Mouse (Mus musculus): ENCODE measurements around the gene Sdr39u1. TPM values are rescaled to one million over a fixed set of nuclear protein-coding genes. Genes with fewer than 3 reads are reported as not detected.

Gene Sdr39u1
- total RNA-seq, 1 experiment from 2014 or later = 62.6 TPM

DNA sequence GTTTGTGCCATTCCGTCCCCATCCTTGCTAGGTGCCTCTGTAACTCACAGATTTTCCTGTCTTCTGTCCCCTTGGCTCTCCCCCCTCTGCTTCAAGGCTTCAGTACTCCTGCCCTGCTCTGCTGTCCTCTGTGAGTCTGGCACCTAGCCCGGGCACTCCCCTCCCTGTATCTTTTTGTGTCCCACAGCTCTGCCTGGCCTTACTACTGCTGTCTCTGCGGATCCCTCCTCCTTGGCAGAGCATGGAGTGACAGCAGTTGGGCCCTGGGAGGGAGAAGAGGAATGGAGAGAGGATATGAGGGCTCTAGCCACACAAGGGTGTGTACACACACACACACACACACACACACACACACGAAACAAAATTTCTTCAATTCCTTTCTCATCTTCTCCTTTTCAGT, 15.9 kb downstream of the Sdr39u1 start, which contains the start of gene Cbln3:
Cbln3 (minus strand) TSS at position 227 of the 400 bp plus-strand sequence.
- peak; percentile 81 for DNase-seq

DNA sequence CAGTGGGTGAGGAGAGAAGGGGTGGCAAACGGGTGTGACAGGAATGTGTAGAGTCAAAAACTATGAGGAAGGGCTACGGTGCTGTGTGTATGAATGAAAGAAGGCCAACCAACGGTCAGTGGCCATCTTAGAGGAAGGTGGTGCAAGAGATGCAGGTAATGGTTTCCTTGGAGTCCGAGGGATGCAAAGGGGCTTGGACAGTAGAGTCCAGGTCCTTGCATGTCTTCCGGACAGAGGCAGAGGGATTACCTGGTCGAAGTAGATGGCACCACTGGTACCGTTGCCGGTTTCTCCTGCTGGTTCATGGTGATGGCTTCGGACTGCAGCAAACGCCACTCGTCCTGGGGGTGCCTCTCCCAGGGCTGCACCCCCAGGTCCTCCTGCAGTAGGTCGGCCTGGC, 16.4 kb downstream of the Sdr39u1 start:
- DNase-seq = no peak

DNA sequence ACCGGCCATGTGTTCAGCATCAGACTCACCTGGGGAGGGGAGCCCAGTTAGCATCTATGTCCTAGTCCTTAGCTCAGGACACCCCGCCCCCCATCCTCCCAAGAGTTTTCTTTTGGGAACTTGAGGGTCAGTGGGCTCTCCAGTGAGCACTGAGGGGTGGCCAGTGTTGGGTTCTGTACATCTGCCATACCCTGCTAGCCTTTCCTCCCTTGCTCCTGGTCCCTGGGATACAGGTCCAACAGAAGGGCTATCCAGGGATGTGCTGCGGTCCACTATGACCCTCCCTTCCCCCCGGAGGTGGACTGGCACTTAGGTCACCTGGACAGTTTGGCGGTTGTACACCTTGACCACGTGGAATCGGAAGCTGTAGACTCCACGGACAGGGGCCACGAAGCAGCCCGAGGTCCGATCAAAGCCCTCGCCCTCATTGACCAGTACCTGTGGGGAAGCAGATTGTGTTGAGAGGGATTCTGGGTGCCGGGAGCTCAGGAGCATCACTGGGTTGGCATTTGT, 16.9 kb downstream of the Sdr39u1 start:
- no peak for DNase-seq

DNA sequence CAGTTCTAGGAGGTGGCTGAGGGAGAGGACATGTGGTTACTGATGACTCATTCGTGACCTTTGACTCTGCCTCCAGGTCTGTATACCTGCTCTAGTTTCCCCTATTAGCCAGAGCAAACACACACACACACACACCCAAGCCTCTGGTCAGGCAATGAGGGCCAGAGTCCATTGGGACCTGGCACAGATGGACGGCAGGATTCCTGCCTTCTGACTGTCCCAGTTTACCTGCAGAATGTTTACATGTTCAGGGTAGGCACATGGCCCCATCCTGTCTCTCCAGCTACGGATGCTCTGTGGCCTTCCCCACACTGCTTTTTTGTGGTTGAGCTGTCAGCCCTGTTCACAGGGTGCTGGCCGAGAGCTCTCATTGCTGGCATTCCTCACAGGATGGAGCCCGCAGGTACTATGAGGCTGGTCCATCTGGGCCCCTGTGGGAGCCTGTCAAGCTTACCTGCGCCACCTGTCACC, 17.9 kb downstream of the Sdr39u1 start:
- DNase-seq = no peak

DNA sequence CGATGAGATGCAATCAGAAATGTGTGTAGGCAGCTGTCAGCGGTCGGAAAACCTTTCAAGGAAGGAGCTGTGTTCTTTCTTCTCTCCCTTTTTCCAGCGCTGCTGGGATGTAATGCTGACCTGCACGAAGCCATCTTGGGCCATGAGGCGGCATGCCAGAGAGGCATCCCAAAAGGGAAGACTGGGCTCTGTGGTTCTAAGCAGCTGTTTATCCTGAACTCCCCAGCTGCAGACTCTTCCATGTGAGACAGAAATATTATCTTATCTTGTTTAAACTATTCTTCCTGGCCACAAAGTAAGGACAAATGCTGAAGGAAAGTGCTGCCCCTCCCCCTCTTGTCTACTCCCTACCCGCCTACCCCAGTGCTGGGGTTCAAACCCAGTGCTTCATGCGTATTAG, 19.1 kb downstream of the Sdr39u1 start:
- no peak for DNase-seq

DNA sequence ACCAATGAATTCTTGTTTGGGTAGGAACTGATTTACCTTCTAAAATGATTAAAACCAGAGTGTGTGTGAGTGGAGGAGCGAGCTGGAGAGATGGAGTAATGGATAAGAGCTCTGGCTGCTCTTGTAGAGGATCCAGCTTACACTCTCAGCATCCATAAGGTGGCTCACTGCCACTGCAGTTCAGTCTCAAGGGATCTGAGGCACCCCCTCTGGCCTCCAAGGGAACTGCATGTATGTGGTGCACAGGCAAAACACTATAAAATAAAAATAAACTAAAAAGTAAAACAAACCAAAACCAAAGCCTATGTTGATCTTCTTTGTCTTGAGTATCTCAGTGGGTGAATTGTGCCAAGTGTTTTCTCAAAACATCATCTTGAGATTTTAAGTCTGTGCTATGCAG, 20.5 kb downstream of the Sdr39u1 start:
- DNase-seq = peak; percentile 76

DNA sequence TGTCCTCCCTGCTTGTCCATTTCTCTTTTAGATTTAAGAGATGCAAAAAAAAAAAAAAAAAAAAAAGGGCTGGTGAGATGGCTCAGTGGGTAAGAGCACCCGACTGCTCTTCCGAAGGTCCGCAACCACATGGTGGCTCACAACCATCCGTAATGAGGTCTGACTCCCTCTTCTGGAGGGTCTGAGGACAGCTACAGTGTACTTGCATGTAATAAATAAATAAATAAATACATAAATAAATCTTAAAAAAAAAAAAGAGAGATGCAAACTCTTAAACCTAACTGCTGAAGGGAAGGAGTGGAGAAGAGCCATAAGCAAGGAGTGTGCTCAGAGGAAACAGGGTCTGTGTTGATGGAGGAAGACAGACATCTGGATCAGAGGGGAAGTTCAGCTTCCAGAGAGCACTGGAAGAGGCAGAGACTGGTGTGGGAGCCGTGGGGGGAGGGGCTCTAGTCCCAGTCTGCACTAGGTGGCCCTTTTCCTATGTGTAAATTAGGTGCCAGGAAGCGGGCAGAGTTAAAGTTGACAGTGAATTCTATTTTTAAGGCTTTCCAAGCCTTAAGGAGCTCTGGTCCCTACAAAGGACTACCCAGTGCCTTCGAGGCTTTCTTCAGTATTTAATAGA, 21.7 kb downstream of the Sdr39u1 start:
- DNase-seq = no peak

DNA sequence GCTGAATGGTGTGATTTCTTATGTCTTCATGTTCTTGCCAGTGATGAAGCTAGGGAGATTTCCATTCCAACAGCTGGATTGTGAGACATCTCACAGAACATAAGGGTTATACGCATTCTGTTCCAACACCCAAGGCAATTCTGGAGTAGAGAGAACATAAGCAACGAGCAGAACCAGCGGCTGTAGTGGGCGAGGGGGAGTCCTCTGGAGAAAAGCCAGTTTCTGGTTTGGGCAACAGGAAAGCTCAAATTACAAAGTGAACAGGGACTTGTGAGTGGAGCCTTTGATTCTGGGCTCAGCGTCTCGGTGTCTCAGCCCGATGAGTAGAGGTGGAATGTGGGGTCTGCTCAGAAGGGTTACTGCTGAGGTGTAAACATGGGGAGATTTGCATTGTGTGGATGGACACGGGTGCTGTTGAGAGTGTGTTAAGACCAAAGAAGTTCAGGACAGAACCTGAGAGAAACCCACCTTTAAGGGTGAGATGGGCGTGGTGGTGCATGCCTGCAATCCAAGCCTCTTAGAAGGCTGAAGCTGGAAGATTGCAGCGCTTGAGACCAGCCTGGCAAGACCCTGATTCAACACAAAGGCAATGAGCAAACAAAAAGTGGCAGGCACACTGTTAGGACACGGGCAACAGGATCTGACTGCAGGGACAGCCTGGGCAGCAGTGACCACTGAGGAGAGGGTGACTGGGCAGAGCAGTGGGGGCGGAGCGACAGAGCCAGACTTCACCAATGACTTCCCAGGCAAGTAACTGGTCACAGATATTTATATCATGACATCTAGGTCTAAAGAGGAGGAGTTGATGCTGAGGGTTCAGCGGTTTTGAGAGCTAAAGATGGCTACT, 22.4 kb downstream of the Sdr39u1 start:
- DNase-seq = no peak

DNA sequence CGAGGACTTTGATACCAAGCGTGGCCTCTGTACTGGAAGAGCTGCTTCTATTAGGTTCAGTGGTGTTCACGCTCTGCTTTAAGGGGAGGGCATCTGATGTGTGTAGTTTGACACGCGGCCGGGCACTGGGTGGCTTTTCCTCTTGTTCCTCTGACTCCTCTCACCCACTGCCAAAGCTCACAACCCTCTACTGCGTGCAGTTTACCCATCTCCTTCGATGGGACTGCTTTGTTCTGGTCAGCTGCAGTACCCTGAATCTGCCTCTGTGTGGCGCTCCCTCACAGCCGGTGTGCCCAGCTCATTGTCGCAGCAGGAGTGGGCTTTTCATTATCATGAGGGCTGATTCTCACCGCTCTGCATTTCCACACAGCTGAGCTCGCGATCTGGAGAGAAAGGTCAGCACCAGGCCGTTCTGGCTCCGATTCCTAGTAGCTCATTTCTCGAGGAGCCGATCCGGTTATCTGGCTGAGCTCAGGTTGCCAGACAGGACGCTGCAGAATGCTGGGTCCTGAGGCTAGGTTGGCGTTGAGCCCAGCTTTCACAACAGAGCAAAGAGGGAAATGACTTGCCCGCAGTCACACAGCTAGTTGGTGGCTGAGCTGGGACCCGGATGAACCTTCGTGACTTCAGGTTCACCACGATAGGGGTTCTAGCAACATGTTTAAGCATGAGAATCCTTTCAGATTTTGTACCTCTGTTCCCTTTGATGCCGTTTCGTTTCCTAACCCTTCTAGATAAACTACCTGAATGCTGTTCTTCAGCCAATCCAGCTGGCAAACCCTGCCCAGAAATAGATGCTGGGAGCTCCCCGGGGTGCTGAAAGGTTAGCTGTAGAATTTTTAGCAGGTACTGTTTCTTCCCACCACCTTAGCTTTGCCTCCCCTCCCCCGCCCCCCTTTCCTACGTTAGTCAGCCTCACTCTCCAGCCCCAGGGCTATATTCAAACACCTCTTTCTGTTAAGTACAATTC, 26.1 kb downstream of the Sdr39u1 start:
- DNase-seq = peak; percentile 78

DNA sequence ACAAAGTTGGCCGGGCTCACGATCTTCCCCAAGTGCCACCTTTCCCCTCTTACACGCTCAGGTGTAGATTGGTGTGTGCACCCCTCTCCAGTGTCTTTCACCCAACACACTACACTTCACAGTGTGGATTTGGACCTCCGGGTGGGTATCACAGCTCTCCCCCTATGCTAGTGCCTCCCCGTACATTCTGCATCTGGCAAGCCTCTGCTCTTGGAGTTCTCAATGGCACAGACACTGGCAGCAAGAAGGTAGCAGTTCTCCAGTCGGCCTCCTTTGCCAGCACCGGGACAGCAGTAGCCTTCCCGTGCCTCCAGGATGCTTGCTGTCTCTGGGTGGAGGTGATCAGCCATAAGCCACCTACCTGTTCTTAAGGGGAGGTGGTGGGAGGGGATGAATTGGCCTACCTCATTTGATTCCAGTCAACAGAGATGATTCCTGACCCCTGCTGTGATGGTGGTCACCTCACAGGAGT, 26.8 kb downstream of the Sdr39u1 start:
- DNase-seq = no peak

DNA sequence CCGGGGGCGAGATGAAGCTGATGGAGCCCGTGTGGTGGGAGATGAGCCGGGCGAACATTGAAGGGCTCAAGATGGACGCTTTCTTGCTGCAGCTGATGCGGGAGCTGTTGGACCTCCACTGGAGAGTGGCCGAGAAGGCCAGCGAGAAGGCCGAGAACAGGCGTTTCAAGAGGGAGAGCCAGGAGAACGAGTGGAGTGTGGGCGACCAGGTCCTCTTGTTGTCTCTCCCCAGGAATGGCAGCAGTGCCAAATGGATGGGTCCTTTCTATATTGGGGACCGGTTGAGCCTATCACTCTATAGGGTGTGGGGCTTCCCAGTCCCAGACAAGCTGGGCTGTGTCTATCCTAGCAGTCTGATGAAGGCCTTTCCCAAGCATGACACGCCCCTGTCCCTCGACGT, 27.5 kb downstream of the Sdr39u1 start:
- no peak for DNase-seq

DNA sequence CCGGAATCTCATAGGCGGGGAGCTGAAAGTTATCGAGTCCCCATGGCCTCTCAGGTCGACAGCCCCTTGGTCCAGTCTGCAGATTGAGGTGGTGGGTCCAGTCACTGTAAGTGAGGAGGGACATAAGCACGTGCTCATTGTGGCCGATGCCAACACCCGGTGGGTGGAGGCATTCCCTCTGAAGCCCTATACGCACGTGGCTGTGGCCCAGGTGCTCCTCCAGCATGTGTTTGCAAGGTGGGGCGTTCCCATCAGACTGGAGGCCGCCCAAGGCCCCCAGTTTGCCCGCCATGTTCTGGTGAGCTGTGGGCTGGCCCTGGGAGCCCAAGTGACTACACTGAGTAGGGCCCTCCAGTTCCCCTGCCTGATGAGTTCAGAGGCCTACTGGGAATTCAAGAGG, 28.1 kb downstream of the Sdr39u1 start:
- no peak for DNase-seq

DNA sequence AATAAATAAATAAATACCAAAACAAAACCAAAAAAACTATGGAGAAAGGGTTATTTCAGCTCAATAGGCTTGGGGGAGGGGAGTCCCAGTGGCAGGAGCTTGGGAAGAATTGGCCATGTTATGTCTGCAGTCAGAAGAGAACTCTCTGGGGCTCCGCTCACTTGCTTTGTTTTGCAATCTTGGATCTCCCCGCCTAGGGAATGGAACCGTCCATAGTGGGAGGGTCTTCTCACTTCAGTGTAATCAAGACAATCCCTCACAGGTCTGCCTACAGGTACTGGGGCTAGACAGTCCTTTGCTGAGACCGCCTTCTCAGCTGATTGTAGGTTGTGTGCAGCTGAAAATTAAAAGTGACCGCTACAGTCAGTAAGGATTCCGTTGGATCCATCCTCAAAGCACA, 30.6 kb downstream of the Sdr39u1 start:
- no peak for DNase-seq

DNA sequence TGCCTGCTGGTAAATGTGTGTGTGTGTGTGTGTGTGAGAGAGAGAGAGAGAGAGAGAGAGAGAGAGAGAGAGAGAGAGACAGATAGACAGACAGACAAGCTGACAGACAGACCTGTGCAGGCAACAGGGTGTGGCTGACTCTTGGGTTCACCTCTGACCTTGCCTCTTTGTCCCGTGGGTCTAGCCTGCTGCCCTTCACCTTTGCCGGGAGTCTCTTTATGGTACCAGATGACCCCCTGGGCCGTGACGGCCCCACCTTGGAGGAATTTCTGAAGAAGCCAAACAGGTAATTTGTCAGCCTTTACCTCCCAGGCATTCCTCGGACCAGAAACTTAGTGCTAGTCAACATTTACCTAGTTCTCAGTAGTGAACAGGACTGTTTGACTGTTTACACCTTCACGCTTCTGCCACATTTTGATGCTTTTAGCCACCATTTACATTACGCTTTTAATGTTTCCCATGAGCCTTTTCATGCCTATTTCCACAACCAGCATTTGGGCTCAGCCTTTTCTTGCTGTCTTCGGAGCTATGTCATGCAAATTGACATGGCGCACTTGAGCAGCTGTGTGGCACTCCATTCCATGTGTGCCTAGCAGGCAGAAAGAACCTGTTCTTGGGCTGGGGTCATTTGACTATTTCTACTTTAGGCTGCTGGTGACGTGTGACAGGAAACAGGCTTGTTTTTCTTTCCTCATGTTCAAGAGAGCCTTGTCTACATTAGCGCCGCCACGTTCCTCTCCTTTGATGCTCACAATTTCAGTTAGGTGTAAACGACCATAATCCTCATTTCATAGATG, 31.7 kb downstream of the Sdr39u1 start:
- DNase-seq = no peak

DNA sequence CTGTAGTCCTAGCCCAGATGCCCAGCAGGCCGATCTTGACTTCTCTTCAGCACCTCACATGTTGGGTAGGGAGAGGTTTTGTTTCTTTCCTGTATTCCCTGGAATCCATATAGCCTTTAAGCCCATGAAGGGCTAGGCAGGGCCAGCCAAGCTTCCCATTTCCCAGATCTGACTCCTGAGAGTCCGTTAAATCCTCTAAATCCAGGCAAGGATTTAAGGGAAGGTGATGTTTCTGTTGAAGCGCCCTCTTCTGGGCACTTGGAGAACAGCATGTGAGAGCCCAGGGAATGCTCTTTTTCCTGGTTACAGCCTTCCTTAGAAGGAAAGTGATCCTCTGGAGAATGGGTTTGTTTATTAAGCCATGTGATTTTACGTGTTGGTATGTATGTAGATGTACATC, 33.1 kb downstream of the Sdr39u1 start:
- peak; percentile 48 for DNase-seq

DNA sequence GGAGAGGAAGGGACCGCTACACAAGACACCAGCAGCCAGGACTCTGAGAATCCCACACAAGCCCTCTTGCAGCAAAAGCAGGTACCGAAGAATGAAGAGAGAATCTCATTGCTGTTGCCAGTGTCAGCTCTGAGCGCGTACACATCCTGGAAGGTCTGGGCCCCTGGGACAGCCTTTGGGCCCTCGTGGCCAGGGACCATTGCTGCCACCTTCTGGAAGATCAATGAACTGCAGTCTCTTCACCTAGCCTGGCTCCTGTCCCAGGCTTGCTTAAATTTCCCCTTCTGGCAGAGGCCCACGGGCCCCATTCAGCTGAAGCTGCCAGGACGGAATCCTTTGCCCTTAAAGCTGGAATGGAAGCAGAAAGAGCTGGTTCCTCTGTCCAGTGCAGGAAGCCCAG, 36.3 kb downstream of the Sdr39u1 start:
- peak; percentile 72 for DNase-seq

DNA sequence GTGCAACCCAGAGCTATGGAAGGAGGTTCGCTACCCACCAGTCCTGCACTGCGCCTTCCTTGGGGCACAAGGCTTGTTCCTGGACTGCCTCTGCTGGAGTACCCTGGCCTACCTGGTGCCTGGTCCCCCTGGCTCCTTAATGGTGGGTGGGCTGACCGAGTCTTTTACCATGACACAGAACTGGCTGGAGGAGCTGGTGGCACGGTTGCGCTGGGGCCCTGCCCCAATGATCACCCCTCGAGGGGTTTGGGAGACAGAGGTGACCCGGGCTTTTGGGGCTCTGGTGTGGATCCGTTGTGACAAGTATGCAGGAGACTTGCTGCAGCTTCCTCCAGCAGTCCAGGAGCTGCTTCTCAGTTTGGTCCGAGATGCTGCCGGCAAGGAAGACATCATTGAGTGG, 37.1 kb downstream of the Sdr39u1 start:
- no peak for DNase-seq

DNA sequence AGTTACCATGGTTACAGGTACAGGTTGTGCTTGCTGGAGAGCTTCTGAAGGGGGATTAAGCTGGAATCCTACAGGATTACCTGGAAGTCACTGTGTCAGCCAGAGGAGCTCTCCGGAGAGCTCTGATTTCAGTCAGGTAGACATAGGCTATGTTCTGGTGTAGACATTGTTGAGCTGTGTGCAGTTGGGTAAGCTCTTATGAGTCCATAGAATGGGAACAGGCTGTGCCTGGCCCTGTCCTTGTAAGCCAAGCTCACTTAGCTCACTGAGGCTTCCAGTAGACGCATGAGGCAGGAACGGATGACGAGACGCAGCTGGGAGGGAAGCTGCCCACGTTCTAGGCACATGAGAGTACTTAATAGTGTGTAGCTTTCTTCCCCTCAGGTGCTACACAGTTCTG, 37.9 kb downstream of the Sdr39u1 start:
- DNase-seq = no peak

DNA sequence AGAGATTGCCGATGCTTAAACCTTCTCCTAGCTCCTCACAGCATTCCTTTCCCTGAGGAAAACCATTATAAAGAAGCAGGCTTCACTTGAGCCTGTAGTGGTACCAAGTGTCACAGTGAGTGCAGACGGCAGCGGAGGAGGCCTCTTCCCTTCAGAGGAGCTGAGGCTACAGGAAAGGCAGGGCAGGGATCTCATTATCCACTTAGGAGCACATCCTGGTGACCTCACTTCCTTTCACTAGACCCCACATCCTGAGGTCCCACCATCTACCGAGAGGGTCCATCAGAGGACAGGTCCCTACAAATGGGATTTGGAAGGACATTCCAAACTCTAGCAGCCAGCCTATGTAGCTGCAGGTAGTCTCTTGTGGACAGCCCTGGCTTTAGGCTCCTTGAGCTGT, 42.5 kb downstream of the Sdr39u1 start:
- DNase-seq = no peak

DNA sequence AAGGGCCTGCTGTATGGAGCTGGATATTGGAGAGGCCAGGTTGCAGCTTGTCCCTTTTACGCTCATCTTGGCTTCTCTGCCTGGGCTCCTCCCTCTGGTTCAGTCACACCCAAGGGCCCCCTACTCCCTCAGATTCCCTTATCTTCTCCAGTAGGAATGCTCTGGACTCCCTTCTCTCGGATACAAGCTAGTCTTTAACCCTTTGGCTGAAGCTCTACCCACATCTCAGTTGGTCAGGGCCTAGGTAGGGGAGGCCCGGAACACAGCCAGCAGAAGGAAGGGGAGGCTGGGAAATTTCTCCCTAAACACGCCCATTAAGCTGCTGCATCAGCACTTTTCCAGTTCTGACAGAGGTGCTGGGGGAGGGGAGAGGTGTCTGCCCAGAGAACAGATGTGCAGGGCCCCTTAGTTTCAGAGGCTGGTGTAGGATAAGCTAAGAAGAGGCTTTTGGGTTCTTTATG, 45.0 kb downstream of the Sdr39u1 start:
- no peak for DNase-seq

DNA sequence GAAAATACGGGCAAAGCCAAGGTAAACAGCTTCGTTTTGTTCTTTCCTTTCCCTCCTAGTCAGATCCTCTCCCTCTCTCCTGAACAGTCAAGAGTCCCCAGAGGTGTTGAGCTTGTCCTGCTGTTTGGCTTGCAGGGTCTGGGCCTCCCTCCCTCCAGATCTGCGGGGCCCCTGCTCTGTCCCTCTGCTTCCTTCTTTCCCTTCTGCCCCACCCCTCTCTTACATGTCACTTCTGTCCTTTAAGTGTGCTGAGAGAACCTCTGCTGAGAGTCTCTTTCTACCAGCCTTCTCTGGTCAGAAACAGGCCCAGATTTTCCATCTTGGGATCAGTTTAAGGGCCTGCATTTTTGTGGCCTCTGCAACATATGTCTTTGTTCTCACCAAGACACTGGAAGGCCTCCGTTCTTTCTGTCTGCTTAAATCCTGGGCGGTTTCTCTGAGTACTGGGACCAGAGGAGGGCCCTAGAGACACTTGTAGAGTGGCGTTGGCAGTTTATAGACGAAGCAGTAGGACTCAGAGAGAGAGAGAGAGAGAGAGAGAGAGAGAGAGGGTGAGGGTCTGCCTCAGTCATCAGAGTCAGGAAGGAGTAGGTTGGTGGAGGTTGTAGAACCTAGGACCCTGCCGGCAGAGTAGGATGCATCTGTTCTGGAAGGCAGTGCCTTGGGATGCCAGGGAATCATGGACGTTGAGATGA, 45.5 kb downstream of the Sdr39u1 start:
- DNase-seq = no peak

All from adrenal gland, postnatal 25 days (tissue).